Mouse (Mus musculus) cerebellum, adult 2 months (tissue): ENCODE results near the gene Prpsap2.

Experiments used
- CTCF ChIP-seq: fragments of 200-500 bp; IDR thresholded peaks from 2 replicates; pipeline ENCODE4 v1.5.1; 2011; ENCODE audit warnings: low read depth, mild to moderate bottlenecking, control low read depth, low read length, moderate library complexity, borderline replicate concordance; ENCODE audit not compliant: insufficient read depth
- POLR2A ChIP-seq: fragments of 200-500 bp; IDR thresholded peaks from 2 replicates; pipeline ENCODE4 v1.6.1; 2011; ENCODE audit warnings: low read length, control low read depth, borderline replicate concordance; ENCODE audit not compliant: insufficient read depth

- TF ChIP-seq CTCF: no peak
- TF ChIP-seq POLR2A: no peak
These were observed 42.5 kb downstream of the Prpsap2 start for GRCm38 (mm10) chr11:61719387-61719786.
